Mouse (Mus musculus): ENCODE measurements around the gene Dpep2nb.

GRCm38 (mm10) chr8:106044151-106044550, 38.4 kb upstream of the Dpep2nb start:
- TF ChIP-seq GATA1 (IDR thresholded peaks at IDR 0.05; ENCODE audit: low read length) (no peak), TAL1 (IDR thresholded peaks at IDR 0.05; ENCODE audit: low read length) (no peak)
